Mouse (Mus musculus) midbrain, embryonic 13.5 days (tissue): ENCODE measurements at regions not wholly inside any gene's neighbourhood (a gene's known extent, or its start where the extent isn't known, plus 50 kb on each side); places are given as distances from the start of the nearest gene placed in this dataset.
"Not testable (repeated sequence)": the region's sequence is repeated elsewhere in the genome, so short reads cannot be mapped to it uniquely, and the experiment has no call there.

Experiments
- ATAC-seq: fragments of 200-750 bp; cut with Nextera tagmentation; 2 replicates; pipeline ENCODE4 v1.8.0; 2017; ENCODE audit warnings: mild to moderate bottlenecking, moderate TSS enrichment, moderate library complexity
- H3K27ac ChIP-seq: fragments of 300-500 bp; sonication (generic); 2 replicates; pipeline ENCODE4 v1.5.1; 2015; ENCODE audit warnings: inconsistent platforms, mild to moderate bottlenecking, moderate library complexity
- H3K27me3 ChIP-seq: fragments of 300-500 bp; sonication (generic); 2 replicates; pipeline ENCODE4 v1.6.1; 2015; ENCODE audit warnings: mild to moderate bottlenecking, inconsistent platforms
- H3K36me3 ChIP-seq: fragments of 300-500 bp; sonication (generic); 2 replicates; pipeline ENCODE4 v1.6.1; 2015; ENCODE audit warnings: mild to moderate bottlenecking, inconsistent platforms
- H3K4me1 ChIP-seq: fragments of 300-500 bp; sonication (generic); replicated peaks from 2 replicates; pipeline ENCODE4 v1.6.1; 2015; ENCODE audit warnings: inconsistent platforms
- H3K4me2 ChIP-seq: fragments of 300-500 bp; sonication (generic); replicated peaks from 2 replicates; pipeline ENCODE4 v1.6.1; 2015; ENCODE audit warnings: moderate library complexity, mild to moderate bottlenecking, inconsistent platforms
- H3K4me3 ChIP-seq: fragments of 300-500 bp; sonication (generic); replicated peaks from 2 replicates; pipeline ENCODE4 v1.5.1; 2015; ENCODE audit warnings: mild to moderate bottlenecking, inconsistent platforms
- H3K9ac ChIP-seq: fragments of 300-500 bp; sonication (generic); replicated peaks from 2 replicates; pipeline ENCODE4 v1.6.1; 2015; ENCODE audit warnings: mild to moderate bottlenecking, inconsistent platforms
- H3K9me3 ChIP-seq: fragments of 300-500 bp; sonication (generic); 2 replicates; pipeline ENCODE4 v1.6.1; 2016; ENCODE audit warnings: mild to moderate bottlenecking, inconsistent platforms
- WGBS: fragments of 180-500 bp; shearing (Covaris S2); methylation state at CpG from one replicate; pipeline ENCODE4 v1.1.7; 2015; 5-methylcytosine and 5-hydroxymethylcytosine counted together

- no peak overlapping the region for H3K9ac ChIP-seq
- WGBS, result 26% methylated on average over 4 of the region's 4 CpGs
- no peak overlapping the region for H3K4me2 ChIP-seq
- no peaks in the 10 kb centered on the region for H3K4me1 ChIP-seq
- no peak overlapping the region for H3K4me3 ChIP-seq
- H3K27ac ChIP-seq, result no peak overlapping the region
- no peaks in the 10 kb centered on the region for H3K27me3 ChIP-seq
- H3K36me3 ChIP-seq, result no peaks in the 10 kb centered on the region
- ATAC-seq, result peak; percentile 77
- no peaks in the 10 kb centered on the region for H3K9me3 ChIP-seq
These were observed 83.8 kb downstream of the Fam174a start for GRCm38 (mm10) chr1:95397188-95397587.

GRCm38 (mm10) chr1:95399764-95400163 lies 86.3 kb downstream of the Fam174a start:
- ATAC-seq, result no peak
- Histone ChIP-seq H3K4me2 (no peak overlapping the region), H3K27ac (no peak overlapping the region), H3K4me1 (no peaks in the 10 kb centered on the region), H3K36me3 (no peaks in the 10 kb centered on the region), H3K9me3 (no peaks in the 10 kb centered on the region), H3K9ac (no peak overlapping the region), H3K4me3 (no peak overlapping the region), H3K27me3 (no peaks in the 10 kb centered on the region)
- 94% methylated on average over 7 of the region's 7 CpGs for WGBS

- no peaks in the 10 kb centered on the region for H3K36me3 ChIP-seq
- H3K27me3 ChIP-seq, result no peaks in the 10 kb centered on the region
- no peaks in the 10 kb centered on the region for H3K4me1 ChIP-seq
- no peak overlapping the region for H3K27ac ChIP-seq
- WGBS, result 69% methylated on average over 1 of the region's 1 CpGs
- H3K9me3 ChIP-seq, result no peaks in the 10 kb centered on the region
- no peak overlapping the region for H3K4me2 ChIP-seq
- no peak overlapping the region for H3K4me3 ChIP-seq
- ATAC-seq, result no peak
- H3K9ac ChIP-seq, result no peak overlapping the region
These were observed 108.8 kb downstream of the Fam174a start for GRCm38 (mm10) chr1:95422253-95422652.

- H3K9me3 ChIP-seq, result no peaks in the 10 kb centered on the region
- no peak overlapping the region for H3K4me2 ChIP-seq
- no peak for ATAC-seq
- no peaks in the 10 kb centered on the region for H3K4me1 ChIP-seq
- H3K9ac ChIP-seq, result no peak overlapping the region
- H3K4me3 ChIP-seq, result no peak overlapping the region
- no peak overlapping the region for H3K27ac ChIP-seq
- H3K27me3 ChIP-seq, result no peaks in the 10 kb centered on the region
- no peaks in the 10 kb centered on the region for H3K36me3 ChIP-seq
These were observed 112.0 kb downstream of the Fam174a start for GRCm38 (mm10) chr1:95425420-95425819.

GRCm38 (mm10) chr1:95437155-95437554 lies 123.7 kb downstream of the Fam174a start:
- Histone ChIP-seq H3K9me3 (no peaks in the 10 kb centered on the region), H3K27ac (no peak overlapping the region), H3K4me2 (no peak overlapping the region), H3K36me3 (no peaks in the 10 kb centered on the region), H3K4me1 (no peaks in the 10 kb centered on the region), H3K9ac (no peak overlapping the region), H3K27me3 (no peaks in the 10 kb centered on the region), H3K4me3 (no peak overlapping the region)
- ATAC-seq, result no peak

GRCm38 (mm10) chr1:95445541-95445940 lies 132.1 kb downstream of the Fam174a start:
- no peak overlapping the region for H3K9ac ChIP-seq
- no peaks in the 10 kb centered on the region for H3K36me3 ChIP-seq
- no peaks in the 10 kb centered on the region for H3K27me3 ChIP-seq
- ATAC-seq, result no peak
- H3K4me2 ChIP-seq, result no peak overlapping the region
- H3K9me3 ChIP-seq, result no peaks in the 10 kb centered on the region
- H3K4me1 ChIP-seq, result no peaks in the 10 kb centered on the region
- no peak overlapping the region for H3K27ac ChIP-seq
- WGBS, result 73% methylated on average over 3 of the region's 3 CpGs
- H3K4me3 ChIP-seq, result no peak overlapping the region

GRCm38 (mm10) chr1:95448962-95449558 lies 135.6 kb downstream of the Fam174a start:
- WGBS, result 77% methylated on average over 7 of the region's 7 CpGs
- H3K4me3 ChIP-seq, result no peak overlapping the region
- no peak overlapping the region for H3K27ac ChIP-seq
- ATAC-seq, result peak; percentile 66; the same call in 1 of the 2 replicates
- H3K4me1 ChIP-seq, result no peaks in the 10 kb centered on the region
- H3K4me2 ChIP-seq, result no peak overlapping the region
- no peaks in the 10 kb centered on the region for H3K27me3 ChIP-seq
- H3K36me3 ChIP-seq, result no peaks in the 10 kb centered on the region
- H3K9me3 ChIP-seq, result no peaks in the 10 kb centered on the region
- H3K9ac ChIP-seq, result no peak overlapping the region

GRCm38 (mm10) chr1:95450920-95451332 lies 137.5 kb downstream of the Fam174a start:
- WGBS, result 87% methylated on average over 4 of the region's 4 CpGs
- Histone ChIP-seq H3K4me2 (no peak overlapping the region), H3K4me3 (no peak overlapping the region)

GRCm38 (mm10) chr1:95451755-95452154 lies 138.3 kb downstream of the Fam174a start:
- 81% methylated on average over 6 of the region's 6 CpGs for WGBS
- not testable (repeated sequence) for H3K9me3 ChIP-seq, H3K36me3 ChIP-seq, H3K4me2 ChIP-seq, H3K27me3 ChIP-seq, H3K4me1 ChIP-seq, H3K4me3 ChIP-seq, H3K27ac ChIP-seq, H3K9ac ChIP-seq
- ATAC-seq, result peak; percentile 85

More at GRCm38 (mm10) chr1:95450920-95451332, 137.5 kb downstream of the Fam174a start:
- Histone ChIP-seq H3K36me3 (no peaks in the 10 kb centered on the region), H3K27me3 (no peaks in the 10 kb centered on the region), H3K9ac (no peak overlapping the region), H3K9me3 (no peaks in the 10 kb centered on the region), H3K4me1 (no peaks in the 10 kb centered on the region), H3K27ac (no peak overlapping the region)
- ATAC-seq, result no peak

- no peaks in the 10 kb centered on the region for H3K4me1 ChIP-seq
- ATAC-seq, result no peak
- no peak overlapping the region for H3K4me2 ChIP-seq
- H3K9me3 ChIP-seq, result no peaks in the 10 kb centered on the region
- WGBS, result 34% methylated on average over 2 of the region's 2 CpGs
- H3K36me3 ChIP-seq, result no peaks in the 10 kb centered on the region
- H3K27ac ChIP-seq, result no peak overlapping the region
- no peak overlapping the region for H3K4me3 ChIP-seq
- no peak overlapping the region for H3K9ac ChIP-seq
- no peaks in the 10 kb centered on the region for H3K27me3 ChIP-seq
These were observed 140.8 kb downstream of the Fam174a start for GRCm38 (mm10) chr1:95454246-95454645.

- H3K27me3 ChIP-seq, result no peaks in the 10 kb centered on the region
- H3K9me3 ChIP-seq, result no peaks in the 10 kb centered on the region
- H3K36me3 ChIP-seq, result no peaks in the 10 kb centered on the region
- WGBS, result 89% methylated on average over 1 of the region's 1 CpGs
- no peak overlapping the region for H3K4me2 ChIP-seq
- no peak for ATAC-seq
- H3K9ac ChIP-seq, result no peak overlapping the region
- no peak overlapping the region for H3K4me3 ChIP-seq
- no peak overlapping the region for H3K27ac ChIP-seq
- no peaks in the 10 kb centered on the region for H3K4me1 ChIP-seq
These were observed 145.9 kb downstream of the Fam174a start for GRCm38 (mm10) chr1:95459355-95459754.

- no peak overlapping the region for H3K27ac ChIP-seq
- H3K27me3 ChIP-seq, result no peaks in the 10 kb centered on the region
- no peak overlapping the region for H3K4me2 ChIP-seq
- H3K4me3 ChIP-seq, result no peak overlapping the region
- ATAC-seq, result no peak
- no peak overlapping the region for H3K9ac ChIP-seq
- H3K9me3 ChIP-seq, result no peaks in the 10 kb centered on the region
- no peaks in the 10 kb centered on the region for H3K4me1 ChIP-seq
- 69% methylated on average over 2 of the region's 2 CpGs for WGBS
- H3K36me3 ChIP-seq, result no peaks in the 10 kb centered on the region
These were observed 154.7 kb downstream of the Fam174a start for GRCm38 (mm10) chr1:95468095-95468494.

- no peak for ATAC-seq
- Histone ChIP-seq H3K9me3 (no peaks in the 10 kb centered on the region), H3K9ac (no peak overlapping the region), H3K36me3 (no peaks in the 10 kb centered on the region), H3K27me3 (no peaks in the 10 kb centered on the region), H3K4me3 (no peak overlapping the region), H3K4me1 (no peaks in the 10 kb centered on the region), H3K27ac (no peak overlapping the region), H3K4me2 (no peak overlapping the region)
- 83% methylated on average over 2 of the region's 2 CpGs for WGBS
These were observed 155.3 kb downstream of the Fam174a start for GRCm38 (mm10) chr1:95468772-95469171.
